Mouse (Mus musculus) forebrain, embryonic 11.5 days (tissue): ENCODE results near the gene Ncf1. TPM values are rescaled to one million over a fixed set of nuclear protein-coding genes. Genes with fewer than 3 reads are reported as not detected.

Experiments
- polyA plus RNA-seq: library from polyadenylated mRNA; unstranded; fragments of >200 nt; fragmentation: Nextera tagmentation; extraction: Ambion mirVana; gene quantifications from 2 replicates; pipeline ENCODE4 v1.2.1, GENCODE M21; 2014

Ncf1 gene
- polyA plus RNA-seq, 1 experiment from 2014 or later, result 1.3 TPM

Other genes with a start within 250 kb of the Ncf1 start
- gene Castor2, start 129.9 kb downstream of the Ncf1 start, polyA plus RNA-seq, result 11.8 and 13.9 TPM in 2 replicates
- gene Rcc1l, start 52.9 kb downstream of the Ncf1 start, polyA plus RNA-seq, result 29.1 and 34.7 TPM in 2 replicates
- 8.4 and 9.8 TPM in 2 replicates for gene Gtf2ird2, start 45.6 kb downstream of the Ncf1 start, polyA plus RNA-seq
- gene Gtf2i, start 85.1 kb upstream of the Ncf1 start, polyA plus RNA-seq, result 214 and 239 TPM in 2 replicates
- gene Gtf2ird1, start 227.1 kb upstream of the Ncf1 start, polyA plus RNA-seq, result 99.8 and 103 TPM in 2 replicates